Mouse (Mus musculus) left cerebral cortex, postnatal 10 days (tissue): ENCODE measurements around the gene Cbl. TPM values are rescaled to one million over a fixed set of nuclear protein-coding genes. Genes with fewer than 3 reads are reported as not detected.

Source experiments
- DNase-seq, 2 experiments: peaks; one replicate each; pipeline ENCODE4 v3.0.0; 2021 to 2022; ENCODE audit warnings: low spot score in 2 of 2, mixed read lengths in 1 of 2; ENCODE audit errors: extremely low spot score in 1 of 2
- intact Hi-C: fragments of 180-260 bp; cut with DNase I; formaldehyde crosslinking; loops from one replicate; pipeline ENCODE4 v1.15.1; 2025
- total RNA-seq, 2 experiments: library from RNA; stranded (reverse); gene quantifications; 2 replicates each; pipeline ENCODE4 v1.2.3; 2021

The Cbl gene
- total RNA-seq, 2 experiments from 2014 or later: 48.6 to 49.9 TPM

DNA sequence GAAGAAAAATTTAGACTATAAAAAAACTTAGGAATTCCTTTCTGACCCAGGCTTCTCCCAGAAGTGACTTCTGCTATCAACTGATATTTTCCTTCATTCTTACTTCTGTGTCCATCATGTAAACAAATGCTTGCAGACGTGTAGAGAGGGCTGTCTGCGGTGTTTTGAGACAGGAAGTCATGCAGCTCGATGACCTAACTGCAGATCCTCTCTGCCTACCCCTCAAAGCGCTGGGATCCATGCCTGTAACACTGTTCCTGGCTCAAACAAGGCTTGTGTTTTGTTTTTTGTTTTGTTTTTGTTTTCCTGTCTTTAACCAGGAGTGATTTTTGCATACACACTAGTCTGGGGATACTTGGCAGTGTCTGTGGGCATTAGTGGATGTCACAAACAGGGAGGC, 96.0 kb downstream of the Cbl start:
- DNase-seq: no peak
- intact Hi-C loops: loop anchor here (10.0 kb wide), 1 partner anchor 97 kb away; the partner anchor contains the start of gene Cbl

DNA sequence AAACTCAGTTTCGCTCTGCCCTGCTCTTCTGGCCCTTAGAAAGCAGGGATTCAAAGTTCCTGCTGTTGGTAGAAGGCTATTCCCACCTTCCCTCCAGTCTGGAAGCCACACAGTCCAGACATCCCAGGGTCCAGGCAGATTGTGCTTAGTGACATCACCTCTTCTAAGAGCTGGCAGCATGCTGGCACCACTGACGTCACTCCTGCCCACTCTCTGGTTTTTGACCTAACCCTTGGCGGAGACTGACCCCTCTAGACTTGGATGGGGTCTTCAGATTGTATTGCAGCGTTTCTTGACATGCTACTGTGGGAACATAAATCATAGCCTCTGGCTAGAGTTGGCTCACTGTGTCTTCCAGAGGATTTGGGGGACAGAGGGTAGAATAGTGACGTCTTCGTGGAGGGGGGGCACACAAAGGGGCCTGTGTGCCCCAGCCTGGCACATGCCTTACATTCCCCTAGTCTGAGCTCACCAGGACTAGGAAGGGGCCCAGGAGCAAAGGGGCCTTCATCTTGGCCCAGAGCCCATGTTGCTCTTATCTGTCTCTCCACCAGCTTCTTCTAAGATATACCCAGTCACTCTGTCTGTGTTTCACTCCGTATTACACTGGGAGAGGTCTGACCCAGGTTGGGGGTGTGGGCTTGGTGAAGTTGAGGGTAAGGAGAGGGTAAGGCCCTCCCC, 98.0 kb downstream of the Cbl start:
- DNase-seq: no peak
- intact Hi-C loops: loop anchor here (10.0 kb wide), 1 partner anchor 99 kb away; the partner anchor contains the start of gene Cbl

DNA sequence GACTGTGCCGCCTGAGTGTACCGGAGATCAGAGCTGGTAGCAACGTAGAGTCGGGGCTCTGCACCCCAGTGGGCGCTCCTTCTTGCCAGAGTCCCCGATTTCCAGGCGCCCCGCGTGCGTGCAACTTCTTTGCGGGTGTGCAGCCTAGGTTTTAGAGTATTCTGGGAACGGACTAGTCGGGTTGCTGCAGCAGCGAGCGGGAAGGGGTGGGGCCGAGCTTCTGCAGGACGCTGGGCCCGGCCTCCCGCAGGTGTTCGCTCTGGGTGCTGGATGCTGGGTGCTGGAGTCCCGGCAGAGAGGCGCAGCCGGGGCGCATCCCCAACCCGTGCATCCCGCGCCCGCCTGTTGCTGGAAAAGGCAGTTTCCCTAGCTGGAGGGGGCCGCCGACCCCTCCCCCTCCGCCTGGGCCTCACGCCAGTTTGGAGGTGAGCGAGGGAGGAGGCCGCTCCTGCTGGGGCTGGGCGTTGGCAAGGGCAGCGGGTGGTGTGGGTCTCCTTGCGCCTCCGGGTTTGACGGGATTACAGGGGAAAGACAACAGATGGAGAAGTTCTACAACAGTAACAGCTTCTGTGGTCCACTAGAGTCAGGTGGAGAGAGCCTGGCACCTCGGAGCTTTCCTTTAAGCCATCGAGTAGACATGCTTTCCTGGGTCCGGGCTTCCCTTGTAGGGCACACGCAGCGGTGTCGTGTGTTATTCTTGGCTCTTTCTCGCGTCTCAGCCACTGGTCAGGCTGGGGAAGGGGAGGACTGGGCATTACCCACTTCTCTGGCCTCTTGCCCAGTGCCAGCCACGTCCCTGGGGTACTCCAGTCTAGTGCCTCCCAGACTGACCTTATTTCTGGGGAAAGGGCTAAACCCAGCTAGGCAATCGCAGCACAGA, 98.8 kb downstream of the Cbl start:
- DNase-seq: peak in 1 of 2 experiments; percentile 75
- intact Hi-C loops: loop anchor here (1.0 to 10.0 kb wide), 2 partner anchors 100 to 216 kb away; partner anchors contain the start of gene Cbl

DNA sequence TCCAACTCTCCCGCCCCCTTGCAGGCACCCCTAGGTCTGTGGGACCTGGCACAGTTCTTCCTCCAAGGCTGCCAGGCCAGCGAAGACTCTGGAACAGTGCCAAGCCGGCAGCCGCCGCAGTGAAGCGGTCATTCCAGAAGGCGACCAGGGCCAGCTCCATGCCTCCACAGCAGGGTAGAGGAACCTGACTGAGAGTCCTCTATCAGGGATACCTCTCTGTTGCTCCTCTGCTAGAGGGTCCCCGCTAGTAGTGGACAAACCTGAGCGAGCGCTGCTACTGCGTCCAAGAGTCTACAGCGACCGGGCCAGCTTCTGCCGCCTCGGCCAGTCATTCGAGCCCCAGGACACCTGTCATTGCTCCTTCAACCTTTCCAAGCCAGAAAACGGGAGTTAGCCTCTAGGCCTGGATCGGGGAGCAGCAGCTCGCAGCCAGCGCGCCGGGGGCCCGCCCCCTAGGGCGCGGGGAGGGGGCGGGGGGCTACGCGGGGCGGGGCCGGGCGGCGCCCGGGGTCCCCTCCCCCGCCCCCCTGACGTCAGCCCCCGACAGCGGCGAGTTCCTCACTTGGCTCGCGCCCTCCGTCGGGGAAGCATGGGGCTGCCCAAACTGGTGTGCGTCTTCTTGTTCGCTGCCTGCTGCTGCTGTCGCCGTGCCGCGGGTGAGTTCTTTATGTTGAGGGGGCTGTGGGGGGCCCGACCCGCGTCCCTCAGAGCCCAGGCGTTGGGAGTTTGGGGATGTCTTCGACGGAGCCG, 99.6 kb downstream of the Cbl start, which contains the start of gene Mcam:
Gene Mcam, plus strand, starts transcription at position 369 of the 750 bp plus-strand sequence.
- DNase-seq: peak; percentile 38 to 80
- intact Hi-C loops: loop anchor here (1.0 to 10.0 kb wide), 2 partner anchors 101 to 217 kb away; partner anchors contain the start of gene Cbl

GRCm38 (mm10) chr9:44133287-44133686, 100.6 kb downstream of the Cbl start:
- DNase-seq: no peak
- intact Hi-C loops: loop anchor here (10.0 kb wide), 1 partner anchor 102 kb away; the partner anchor contains the start of gene Cbl

GRCm38 (mm10) chr9:44132200-44132599, 101.6 kb downstream of the Cbl start:
- DNase-seq: no peak
- intact Hi-C loops: loop anchor here (10.0 kb wide), 1 partner anchor 103 kb away; the partner anchor contains the start of gene Cbl

DNA sequence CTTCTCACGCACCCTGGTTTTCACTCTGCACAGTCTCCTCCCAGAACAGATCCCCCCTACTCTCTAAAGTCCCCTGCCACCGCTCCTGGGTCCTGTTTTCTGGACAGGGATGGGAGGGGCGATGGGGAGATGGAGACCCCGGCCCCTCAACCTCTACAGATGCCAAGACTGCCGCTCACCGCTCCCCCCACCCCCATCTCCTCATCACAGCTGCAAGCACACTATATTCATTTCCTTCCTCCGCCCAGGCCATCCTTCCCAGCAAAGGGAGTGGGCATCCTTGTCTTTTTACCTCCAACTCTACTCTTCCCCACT, 102.6 kb downstream of the Cbl start:
- intact Hi-C loops: loop anchor here (10.0 kb wide), 1 partner anchor 104 kb away; the partner anchor contains the start of gene Cbl

DNA sequence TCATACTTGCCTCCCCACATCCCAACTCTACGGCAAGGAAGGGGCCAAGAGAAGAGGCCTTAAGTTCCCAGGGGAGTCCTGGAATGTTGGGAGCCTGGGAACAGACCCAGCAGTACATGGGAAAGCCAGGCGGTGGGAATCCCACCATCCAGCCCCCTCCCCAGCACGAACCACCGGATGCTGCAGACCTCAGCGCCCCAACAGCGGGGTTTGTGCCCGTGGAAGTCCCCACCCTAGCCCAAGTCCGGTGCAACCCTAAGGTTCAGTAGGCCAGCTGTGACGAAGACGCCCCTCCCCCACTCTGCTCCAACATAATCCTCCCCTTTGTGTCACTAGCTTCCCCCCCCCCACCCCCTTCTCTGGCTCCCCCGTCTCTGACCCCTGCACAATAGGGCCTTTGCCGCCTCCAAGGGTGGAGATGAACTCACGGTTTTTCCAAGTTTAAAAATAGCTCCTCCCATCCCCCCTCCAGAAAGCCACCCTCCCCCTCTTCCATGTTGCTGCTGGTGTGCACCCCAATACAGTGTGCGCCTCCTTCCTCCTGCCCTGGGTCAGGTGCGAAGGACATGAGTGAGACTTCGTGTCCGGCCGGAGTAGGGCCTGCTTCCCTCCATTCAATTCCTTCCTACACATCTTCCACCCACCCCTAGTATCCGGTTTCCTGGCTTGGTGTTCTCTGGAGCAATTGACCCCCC, 103.1 kb downstream of the Cbl start:
- DNase-seq: peak in 1 of 2 experiments; percentile 84

More for the DNA sequence above, 102.6 kb downstream of the Cbl start:
- no peak for DNase-seq

DNA sequence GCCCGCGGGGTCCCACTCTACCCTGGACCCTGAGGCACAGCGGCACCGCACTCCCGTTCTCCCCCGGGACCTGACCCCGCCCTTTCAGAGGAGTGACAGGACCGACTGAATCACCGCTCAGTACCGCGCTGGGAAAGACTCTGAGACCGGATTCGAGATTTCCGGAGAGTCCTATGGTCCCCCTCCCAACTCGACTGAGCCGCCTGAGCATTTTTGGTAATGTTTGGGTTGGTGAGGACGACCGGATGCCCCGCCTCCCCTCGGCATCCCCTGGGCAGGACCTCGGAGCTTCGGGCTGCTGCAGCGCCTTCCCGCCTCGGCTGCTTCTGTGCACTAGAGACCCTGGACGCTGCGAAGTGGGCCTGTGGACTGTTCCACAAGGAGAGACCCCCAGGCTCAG, 103.8 kb downstream of the Cbl start:
- intact Hi-C loops: loop anchor here (10.0 kb wide), 1 partner anchor 105 kb away; the partner anchor contains the start of gene Cbl
- peak in 1 of 2 experiments; percentile 88 for DNase-seq

More for the DNA sequence above, 103.1 kb downstream of the Cbl start:
- intact Hi-C loops: loop anchor here (10.0 kb wide), 1 partner anchor 104 kb away; the partner anchor contains the start of gene Cbl

DNA sequence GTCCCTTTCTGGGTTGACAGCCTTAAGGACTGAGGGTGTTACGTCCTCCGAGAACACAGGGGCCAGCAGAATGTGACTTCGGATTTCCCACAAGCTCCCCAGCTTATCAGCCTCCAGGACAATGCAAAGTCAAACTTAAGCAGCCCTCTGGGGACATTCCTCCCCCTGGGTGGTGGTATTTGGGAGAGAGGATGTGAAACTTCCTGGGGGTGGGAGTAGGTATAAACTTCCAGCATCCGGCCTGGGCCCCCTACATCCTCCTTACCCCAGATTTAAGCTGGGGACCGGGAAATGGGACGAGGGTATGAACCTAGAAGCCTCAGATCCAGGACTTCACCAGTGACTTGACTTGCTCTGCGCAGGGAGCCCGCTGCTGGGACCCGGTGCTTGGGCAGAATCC, 104.2 kb downstream of the Cbl start:
- DNase-seq: peak in 1 of 2 experiments; percentile 70
- intact Hi-C loops: loop anchor here (10.0 kb wide), 2 partner anchors 105 to 205 kb away; partner anchors contain the start of genes Cbl and H2afx

DNA sequence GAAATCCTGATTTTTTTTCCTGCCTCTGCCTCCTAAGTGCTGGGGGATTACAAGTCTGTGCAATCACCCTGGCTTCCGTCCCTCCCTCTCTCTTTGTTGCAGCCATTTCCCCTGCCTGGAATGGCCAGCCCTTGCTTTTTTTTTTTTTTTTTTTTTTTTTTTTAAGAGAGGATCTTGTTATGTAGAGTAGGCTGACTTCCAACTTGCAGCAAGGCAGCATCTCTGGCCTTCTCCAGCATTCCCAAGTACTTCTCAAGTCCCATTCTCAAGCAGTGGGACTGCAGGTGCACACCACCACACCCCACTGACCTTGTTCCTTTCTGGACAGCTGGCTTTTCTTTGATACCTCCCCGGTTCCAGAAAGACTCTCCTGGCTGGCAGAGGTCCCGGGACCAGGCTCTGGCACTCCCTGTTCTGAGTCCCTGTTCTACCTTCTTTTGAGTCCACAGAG, 106.5 kb downstream of the Cbl start:
- intact Hi-C loops: loop anchor here (10.0 kb wide), 1 partner anchor 207 kb away; the partner anchor contains the start of gene H2afx
- no peak for DNase-seq

- intact Hi-C loops: loop anchor here (10.0 kb wide), 1 partner anchor 208 kb away; the partner anchor contains the start of gene H2afx
- DNase-seq: no peak
Observed at GRCm38 (mm10) chr9:44126746-44127145, 107.1 kb downstream of the Cbl start.

- intact Hi-C loops: loop anchor here (10.0 kb wide), 1 partner anchor 209 kb away; the partner anchor contains the start of gene H2afx
Observed at GRCm38 (mm10) chr9:44125546-44126428, 108.1 kb downstream of the Cbl start.

GRCm38 (mm10) chr9:44125026-44125425, 108.8 kb downstream of the Cbl start:
- no peak for DNase-seq
- intact Hi-C loops: loop anchor here (10.0 kb wide), 1 partner anchor 210 kb away; the partner anchor contains the start of gene H2afx

More at GRCm38 (mm10) chr9:44125546-44126428, 108.1 kb downstream of the Cbl start:
- DNase-seq: peak; percentile 86 to 92

- intact Hi-C loops: loop anchor here (5.0 to 10.0 kb wide), 2 partner anchors 142 to 210 kb away; partner anchors contain the start of gene H2afx
- DNase-seq: no peak
Observed at GRCm38 (mm10) chr9:44124317-44124716, 109.5 kb downstream of the Cbl start.

DNA sequence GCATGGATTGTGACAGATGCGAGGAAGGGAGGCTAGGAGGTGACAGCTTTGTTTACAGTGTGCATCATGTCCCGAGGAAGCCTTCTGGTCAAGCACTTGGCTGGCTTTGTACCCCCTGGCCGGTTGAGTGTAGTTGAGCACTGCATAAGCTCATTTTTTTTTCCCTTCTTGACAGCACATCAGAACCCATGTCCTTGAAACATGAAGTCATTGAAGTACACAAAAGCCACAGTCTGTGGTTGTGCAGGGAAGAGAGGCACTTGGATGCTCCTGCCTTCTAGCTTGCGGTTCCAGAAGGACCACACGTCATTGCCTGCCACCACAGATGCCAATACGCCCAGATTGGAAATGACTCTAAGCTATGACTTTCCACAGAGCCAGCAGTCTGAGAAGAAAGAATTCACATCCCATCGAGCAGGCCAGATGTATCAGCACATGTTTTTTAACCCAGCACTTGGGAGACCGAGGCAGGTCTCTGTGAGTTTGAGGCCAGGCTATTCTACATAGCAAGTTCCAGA, 113.8 kb downstream of the Cbl start:
- DNase-seq: no peak
- intact Hi-C loops: loop anchor here (5.0 to 10.0 kb wide), 2 partner anchors 138 to 215 kb away; partner anchors contain the start of gene H2afx
